Mouse (Mus musculus): ENCODE measurements around the gene Trpv5. TPM values are rescaled to one million over a fixed set of nuclear protein-coding genes. Genes with fewer than 3 reads are reported as not detected.

Trpv5 gene
- polyA plus RNA-seq, 1 experiment from 2014 or later = not detected

GRCm38 (mm10) chr6:41646672-41647071 lies 33.9 kb downstream of the Trpv5 start:
- no peaks in the 10 kb centered on the region for H3K27me3 ChIP-seq (ENCODE audit: control insufficient read depth, insufficient read depth, low read length)
- no peaks in the 10 kb centered on the region for H3K9me3 ChIP-seq (replicated peaks; ENCODE audit: control insufficient read depth, low read length)
- H3K27ac ChIP-seq (ENCODE audit: low read length) = no peak overlapping the region
- no peaks in the 10 kb centered on the region for H3K4me1 ChIP-seq (ENCODE audit: control insufficient read depth, insufficient read depth, low read length)
- no peaks in the 10 kb centered on the region for H3K36me3 ChIP-seq (ENCODE audit: control insufficient read depth, insufficient read depth, low read length)
- no peak for ATAC-seq (ENCODE audit: insufficient read depth, low FRiP score)
- H3K4me2 ChIP-seq (ENCODE audit: low read depth, low read length) = no peak overlapping the region
- H3K4me3 ChIP-seq (replicated peaks; ENCODE audit: low read length) = no peak overlapping the region
- H3K9ac ChIP-seq (ENCODE audit: low read length) = no peak overlapping the region

- Histone ChIP-seq H3K9me3 (replicated peaks; ENCODE audit: control insufficient read depth, low read length) (no peaks in the 10 kb centered on the region), H3K27ac (ENCODE audit: low read length) (no peak overlapping the region), H3K36me3 (ENCODE audit: control insufficient read depth, insufficient read depth, low read length) (no peaks in the 10 kb centered on the region), H3K27me3 (ENCODE audit: control insufficient read depth, insufficient read depth, low read length) (no peaks in the 10 kb centered on the region), H3K4me2 (ENCODE audit: low read depth, low read length) (no peak overlapping the region), H3K4me1 (ENCODE audit: control insufficient read depth, insufficient read depth, low read length) (no peaks in the 10 kb centered on the region), H3K9ac (ENCODE audit: low read length) (no peak overlapping the region), H3K4me3 (replicated peaks; ENCODE audit: low read length) (no peak overlapping the region)
- no peak for ATAC-seq (ENCODE audit: insufficient read depth, low FRiP score)
- WGBS = 85% methylated on average over 3 of the region's 3 CpGs
Observed at GRCm38 (mm10) chr6:41646220-41646619, 34.3 kb downstream of the Trpv5 start.

DNA sequence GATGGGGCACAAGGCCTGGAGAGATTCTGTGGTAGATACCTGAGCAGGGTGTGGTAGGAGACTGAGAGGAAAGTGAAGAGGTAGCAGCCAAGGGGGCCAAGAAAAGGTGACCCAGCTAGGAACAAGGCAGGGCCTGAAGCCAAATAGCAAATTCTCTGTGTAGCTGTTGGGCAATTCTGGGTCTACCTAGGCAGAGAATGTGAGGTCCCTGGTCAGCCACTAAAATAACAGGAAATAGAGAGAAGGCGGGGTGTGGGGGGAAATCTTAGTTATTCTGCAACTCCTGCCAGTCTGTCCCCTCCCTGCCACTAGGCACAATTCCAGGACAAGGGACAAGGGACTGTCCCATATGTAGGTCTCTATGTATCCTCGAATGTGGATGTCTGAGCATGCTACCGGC lies 37.3 kb downstream of the Trpv5 start:
- 80% methylated on average over 3 of the region's 3 CpGs for WGBS
- Histone ChIP-seq H3K9ac (ENCODE audit: low read length) (no peak overlapping the region), H3K4me2 (ENCODE audit: low read depth, low read length) (no peak overlapping the region), H3K9me3 (replicated peaks; ENCODE audit: control insufficient read depth, low read length) (no peaks in the 10 kb centered on the region), H3K27me3 (ENCODE audit: control insufficient read depth, insufficient read depth, low read length) (no peaks in the 10 kb centered on the region), H3K4me1 (ENCODE audit: control insufficient read depth, insufficient read depth, low read length) (no peaks in the 10 kb centered on the region), H3K4me3 (replicated peaks; ENCODE audit: low read length) (no peak overlapping the region), H3K27ac (ENCODE audit: low read length) (peak overlapping the region; percentile 58), H3K36me3 (ENCODE audit: control insufficient read depth, insufficient read depth, low read length) (no peaks in the 10 kb centered on the region)
- ATAC-seq (ENCODE audit: insufficient read depth, low FRiP score) = peak; percentile 11; the same call in 1 of the 2 replicates

DNA sequence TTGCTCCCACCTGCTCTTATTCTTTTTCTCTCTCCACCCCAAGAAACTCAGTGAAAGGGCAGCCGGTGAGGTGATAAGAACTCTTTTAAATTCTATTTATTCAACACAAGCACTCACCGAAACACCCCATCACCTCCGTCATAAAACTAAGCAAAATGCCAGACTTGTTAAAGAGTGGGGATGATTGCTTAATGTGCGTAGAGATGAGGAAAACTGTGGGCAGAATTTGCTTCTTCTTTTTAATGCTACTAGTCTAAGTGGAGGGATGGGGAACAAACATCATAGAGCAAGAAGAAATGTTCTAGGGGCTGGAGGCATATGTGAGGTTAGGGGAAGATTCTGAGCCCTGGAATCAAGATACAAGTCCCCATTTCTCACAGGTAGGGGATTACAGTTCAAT lies 37.8 kb downstream of the Trpv5 start:
- WGBS = 61% methylated on average over 4 of the region's 4 CpGs
- no peaks in the 10 kb centered on the region for H3K27me3 ChIP-seq (ENCODE audit: control insufficient read depth, insufficient read depth, low read length)
- no peaks in the 10 kb centered on the region for H3K4me1 ChIP-seq (ENCODE audit: control insufficient read depth, insufficient read depth, low read length)
- no peak overlapping the region for H3K4me3 ChIP-seq (replicated peaks; ENCODE audit: low read length)
- H3K36me3 ChIP-seq (ENCODE audit: control insufficient read depth, insufficient read depth, low read length) = no peaks in the 10 kb centered on the region
- H3K27ac ChIP-seq (ENCODE audit: low read length) = peak overlapping the region; percentile 58
- H3K4me2 ChIP-seq (ENCODE audit: low read depth, low read length) = no peak overlapping the region
- ATAC-seq (ENCODE audit: insufficient read depth, low FRiP score) = no peak
- H3K9me3 ChIP-seq (replicated peaks; ENCODE audit: control insufficient read depth, low read length) = no peaks in the 10 kb centered on the region
- no peak overlapping the region for H3K9ac ChIP-seq (ENCODE audit: low read length)

DNA sequence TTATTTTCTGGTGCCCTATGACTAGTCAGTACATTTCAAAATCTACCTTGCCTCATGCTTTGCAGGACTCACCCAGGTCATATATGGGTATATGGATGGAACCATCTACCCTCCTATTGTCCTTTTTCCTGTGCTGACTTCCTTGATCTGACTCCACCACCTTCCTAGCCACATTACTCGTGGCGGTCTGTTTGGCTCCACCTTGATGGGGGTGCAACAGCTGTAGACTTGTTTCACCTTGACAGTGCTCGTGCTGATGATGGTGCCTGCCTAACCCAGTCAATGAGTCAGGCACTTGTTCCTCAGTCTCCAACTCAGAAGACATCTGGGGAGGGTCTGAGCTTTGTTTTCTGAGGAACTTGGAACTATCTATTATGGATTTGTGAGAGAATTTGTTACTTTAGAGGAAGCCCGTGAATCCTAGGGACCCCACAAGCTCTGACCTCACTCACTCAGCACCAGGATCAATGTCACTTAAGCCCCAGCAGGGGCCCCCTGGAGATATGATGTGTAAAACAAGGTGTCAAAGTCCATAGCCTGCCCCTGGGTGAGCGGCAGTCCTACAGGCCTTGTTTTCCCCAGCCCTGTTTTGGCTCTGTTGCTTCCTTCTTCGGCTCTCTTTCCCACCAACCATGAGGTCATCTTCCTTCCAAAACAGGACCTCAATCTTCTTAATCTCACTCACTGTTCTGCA lies 39.2 kb downstream of the Trpv5 start:
- no peaks in the 10 kb centered on the region for H3K36me3 ChIP-seq (ENCODE audit: control insufficient read depth, insufficient read depth, low read length)
- no peak; the same call in 1 of the 2 replicates for ATAC-seq (ENCODE audit: insufficient read depth, low FRiP score)
- no peak overlapping the region for H3K4me3 ChIP-seq (replicated peaks; ENCODE audit: low read length)
- H3K27me3 ChIP-seq (ENCODE audit: control insufficient read depth, insufficient read depth, low read length) = no peaks in the 10 kb centered on the region
- H3K4me1 ChIP-seq (ENCODE audit: control insufficient read depth, insufficient read depth, low read length) = no peaks in the 10 kb centered on the region
- H3K9me3 ChIP-seq (replicated peaks; ENCODE audit: control insufficient read depth, low read length) = no peaks in the 10 kb centered on the region
- H3K9ac ChIP-seq (ENCODE audit: low read length) = no peak overlapping the region
- H3K4me2 ChIP-seq (ENCODE audit: low read depth, low read length) = no peak overlapping the region
- peak overlapping the region; percentile 4 for H3K27ac ChIP-seq (ENCODE audit: low read length)
- 63% methylated on average over 6 of the region's 6 CpGs for WGBS

DNA sequence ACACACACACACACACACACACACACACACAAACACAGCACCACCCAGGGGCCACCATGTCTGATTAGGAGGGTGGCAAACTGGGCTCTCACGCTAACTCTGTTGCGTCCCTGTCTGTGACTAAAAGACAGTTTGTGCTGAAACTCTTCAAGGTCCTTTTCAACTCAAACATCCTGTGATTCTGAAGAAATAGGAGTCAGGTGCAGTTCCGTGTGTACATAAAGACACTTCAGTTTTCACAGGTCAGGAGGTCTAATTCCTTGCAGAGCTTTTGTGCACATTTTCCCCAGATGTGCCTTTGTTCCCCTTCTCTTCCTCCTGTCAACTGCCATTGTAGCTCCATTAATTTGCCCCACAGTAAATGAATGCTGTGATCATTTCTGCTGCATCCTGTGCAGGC lies 40.1 kb downstream of the Trpv5 start:
- Histone ChIP-seq H3K36me3 (ENCODE audit: control insufficient read depth, insufficient read depth, low read length) (no peaks in the 10 kb centered on the region), H3K9me3 (replicated peaks; ENCODE audit: control insufficient read depth, low read length) (no peaks in the 10 kb centered on the region), H3K9ac (ENCODE audit: low read length) (no peak overlapping the region), H3K4me3 (replicated peaks; ENCODE audit: low read length) (no peak overlapping the region), H3K4me2 (ENCODE audit: low read depth, low read length) (no peak overlapping the region), H3K27ac (ENCODE audit: low read length) (no peak overlapping the region), H3K27me3 (ENCODE audit: control insufficient read depth, insufficient read depth, low read length) (no peaks in the 10 kb centered on the region), H3K4me1 (ENCODE audit: control insufficient read depth, insufficient read depth, low read length) (no peaks in the 10 kb centered on the region)
- no peak for ATAC-seq (ENCODE audit: insufficient read depth, low FRiP score)
- 56% methylated on average over 3 of the region's 3 CpGs for WGBS

GRCm38 (mm10) chr6:41637927-41638506 lies 42.6 kb downstream of the Trpv5 start:
- Histone ChIP-seq H3K4me1 (ENCODE audit: control insufficient read depth, insufficient read depth, low read length) (no peaks in the 10 kb centered on the region), H3K4me2 (ENCODE audit: low read depth, low read length) (no peak overlapping the region), H3K9ac (ENCODE audit: low read length) (no peak overlapping the region), H3K27ac (ENCODE audit: low read length) (no peak overlapping the region), H3K36me3 (ENCODE audit: control insufficient read depth, insufficient read depth, low read length) (no peaks in the 10 kb centered on the region), H3K4me3 (replicated peaks; ENCODE audit: low read length) (no peak overlapping the region), H3K27me3 (ENCODE audit: control insufficient read depth, insufficient read depth, low read length) (no peaks in the 10 kb centered on the region), H3K9me3 (replicated peaks; ENCODE audit: control insufficient read depth, low read length) (no peaks in the 10 kb centered on the region)
- ATAC-seq (ENCODE audit: insufficient read depth, low FRiP score) = no peak
- WGBS = 70% methylated on average over 6 of the region's 6 CpGs

DNA sequence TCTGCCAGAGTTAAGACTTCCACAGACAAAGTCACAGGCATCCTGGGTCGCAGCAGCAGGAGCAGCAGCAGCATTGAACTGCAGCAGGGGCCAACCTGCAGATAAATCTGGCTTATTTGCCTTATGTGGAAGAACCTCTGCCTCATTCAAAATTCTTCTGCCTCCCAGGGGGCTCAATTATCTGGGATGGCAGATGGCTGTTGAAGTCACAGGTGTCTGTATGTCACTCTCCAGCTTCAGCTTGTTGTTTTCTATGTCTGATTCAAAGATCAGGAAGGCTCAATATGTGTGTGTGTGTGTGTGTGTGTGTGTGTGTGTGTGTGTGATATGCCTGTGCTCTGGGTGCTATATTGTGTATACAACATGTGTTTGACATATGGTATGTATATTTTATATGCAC lies 43.2 kb downstream of the Trpv5 start:
- H3K27me3 ChIP-seq (ENCODE audit: control insufficient read depth, insufficient read depth, low read length) = no peaks in the 10 kb centered on the region
- no peak overlapping the region for H3K4me2 ChIP-seq (ENCODE audit: low read depth, low read length)
- H3K4me3 ChIP-seq (replicated peaks; ENCODE audit: low read length) = no peak overlapping the region
- no peaks in the 10 kb centered on the region for H3K4me1 ChIP-seq (ENCODE audit: control insufficient read depth, insufficient read depth, low read length)
- H3K9me3 ChIP-seq (replicated peaks; ENCODE audit: control insufficient read depth, low read length) = no peaks in the 10 kb centered on the region
- WGBS = 29% methylated on average over 1 of the region's 1 CpGs
- H3K27ac ChIP-seq (ENCODE audit: low read length) = no peak overlapping the region
- H3K9ac ChIP-seq (ENCODE audit: low read length) = no peak overlapping the region
- no peaks in the 10 kb centered on the region for H3K36me3 ChIP-seq (ENCODE audit: control insufficient read depth, insufficient read depth, low read length)
- no peak for ATAC-seq (ENCODE audit: insufficient read depth, low FRiP score)

GRCm38 (mm10) chr6:41636178-41636577 lies 44.4 kb downstream of the Trpv5 start, which contains the start of gene Trpv6:
Gene Trpv6 (minus strand): TSS chr6:41636405.
- Histone ChIP-seq H3K36me3 (ENCODE audit: control insufficient read depth, insufficient read depth, low read length) (no peaks in the 10 kb centered on the region), H3K27me3 (ENCODE audit: control insufficient read depth, insufficient read depth, low read length) (no peaks in the 10 kb centered on the region), H3K4me1 (ENCODE audit: control insufficient read depth, insufficient read depth, low read length) (no peaks in the 10 kb centered on the region), H3K9ac (ENCODE audit: low read length) (peak within 1 kb of the TSS; percentile 38), H3K27ac (ENCODE audit: low read length) (no peak within 1 kb of the TSS), H3K4me3 (replicated peaks; ENCODE audit: low read length) (peak within 1 kb of the TSS; percentile 32), H3K4me2 (ENCODE audit: low read depth, low read length) (peak within 1 kb of the TSS; percentile 28), H3K9me3 (replicated peaks; ENCODE audit: control insufficient read depth, low read length) (no peaks in the 10 kb centered on the region)
- peak; percentile 69 for ATAC-seq (ENCODE audit: insufficient read depth, low FRiP score)
- WGBS = 21% methylated on average over 5 of the region's 5 CpGs

Data from stomach, embryonic 16.5 days (tissue).